Mouse (Mus musculus): ENCODE measurements around the gene Hspb11. TPM values are rescaled to one million over a fixed set of nuclear protein-coding genes. Genes with fewer than 3 reads are reported as not detected.

The Hspb11 gene
- polyA plus RNA-seq, 1 experiment from 2014 or later: 6.4 TPM

GRCm38 (mm10) chr4:107298071-107298606, 44.7 kb downstream of the Hspb11 start:
- 58% methylated on average over 8 of the region's 8 CpGs for WGBS (ENCODE audit: insufficient replicate concordance)
- H3K9ac ChIP-seq (ENCODE audit: low read depth, low read length): no peak overlapping the region

GRCm38 (mm10) chr4:107299779-107300340, 46.5 kb downstream of the Hspb11 start:
- no peak overlapping the region for H3K4me3 ChIP-seq (ENCODE audit: low read depth, low read length)
- 74% methylated on average over 7 of the region's 7 CpGs for WGBS (ENCODE audit: insufficient replicate concordance)
- no peak overlapping the region for H3K9ac ChIP-seq (ENCODE audit: low read depth, low read length)
- no peak for ATAC-seq (ENCODE audit: low read depth)
- no peak overlapping the region for H3K27ac ChIP-seq (ENCODE audit: low read length)
- H3K4me2 ChIP-seq (ENCODE audit: low read depth, low read length): no peak overlapping the region
- no peaks in the 10 kb centered on the region for H3K36me3 ChIP-seq (ENCODE audit: control insufficient read depth, insufficient read depth)
- no peaks in the 10 kb centered on the region for H3K9me3 ChIP-seq (replicated peaks; ENCODE audit: control insufficient read depth, low read length)
- H3K27me3 ChIP-seq (ENCODE audit: control insufficient read depth, insufficient read depth, low read depth, low read length): no peaks in the 10 kb centered on the region
- H3K4me1 ChIP-seq (ENCODE audit: control insufficient read depth, low read depth, low read length): peaks cover 6% of the 10 kb centered on the region

More at GRCm38 (mm10) chr4:107298071-107298606, 44.7 kb downstream of the Hspb11 start:
- no peak for ATAC-seq (ENCODE audit: low read depth)
- H3K27me3 ChIP-seq (ENCODE audit: control insufficient read depth, insufficient read depth, low read depth, low read length): no peaks in the 10 kb centered on the region
- H3K27ac ChIP-seq (ENCODE audit: low read length): no peak overlapping the region
- H3K36me3 ChIP-seq (ENCODE audit: control insufficient read depth, insufficient read depth): no peaks in the 10 kb centered on the region
- H3K9me3 ChIP-seq (replicated peaks; ENCODE audit: control insufficient read depth, low read length): no peaks in the 10 kb centered on the region
- peaks cover 6% of the 10 kb centered on the region for H3K4me1 ChIP-seq (ENCODE audit: control insufficient read depth, low read depth, low read length)
- H3K4me3 ChIP-seq (ENCODE audit: low read depth, low read length): no peak overlapping the region
- H3K4me2 ChIP-seq (ENCODE audit: low read depth, low read length): no peak overlapping the region

GRCm38 (mm10) chr4:107300371-107300770, 47.0 kb downstream of the Hspb11 start:
- Histone ChIP-seq H3K27ac (ENCODE audit: low read length) (no peak overlapping the region), H3K4me3 (ENCODE audit: low read depth, low read length) (no peak overlapping the region), H3K9ac (ENCODE audit: low read depth, low read length) (no peak overlapping the region), H3K9me3 (replicated peaks; ENCODE audit: control insufficient read depth, low read length) (no peaks in the 10 kb centered on the region), H3K27me3 (ENCODE audit: control insufficient read depth, insufficient read depth, low read depth, low read length) (no peaks in the 10 kb centered on the region), H3K4me1 (ENCODE audit: control insufficient read depth, low read depth, low read length) (peaks cover 6% of the 10 kb centered on the region), H3K36me3 (ENCODE audit: control insufficient read depth, insufficient read depth) (no peaks in the 10 kb centered on the region), H3K4me2 (ENCODE audit: low read depth, low read length) (no peak overlapping the region)
- 46% methylated on average over 4 of the region's 4 CpGs for WGBS (ENCODE audit: insufficient replicate concordance)
- ATAC-seq (ENCODE audit: low read depth): no peak

GRCm38 (mm10) chr4:107300902-107301555, 47.6 kb downstream of the Hspb11 start:
- peaks cover 6% of the 10 kb centered on the region for H3K4me1 ChIP-seq (ENCODE audit: control insufficient read depth, low read depth, low read length)
- no peak overlapping the region for H3K4me2 ChIP-seq (ENCODE audit: low read depth, low read length)
- H3K27me3 ChIP-seq (ENCODE audit: control insufficient read depth, insufficient read depth, low read depth, low read length): peaks cover 3% of the 10 kb centered on the region; the same call in 1 of the 2 replicates
- no peak for ATAC-seq (ENCODE audit: low read depth)
- H3K9me3 ChIP-seq (replicated peaks; ENCODE audit: control insufficient read depth, low read length): no peaks in the 10 kb centered on the region
- 79% methylated on average over 1 of the region's 1 CpGs for WGBS (ENCODE audit: insufficient replicate concordance)
- H3K4me3 ChIP-seq (ENCODE audit: low read depth, low read length): no peak overlapping the region
- H3K9ac ChIP-seq (ENCODE audit: low read depth, low read length): no peak overlapping the region
- no peak overlapping the region for H3K27ac ChIP-seq (ENCODE audit: low read length)
- H3K36me3 ChIP-seq (ENCODE audit: control insufficient read depth, insufficient read depth): no peaks in the 10 kb centered on the region

GRCm38 (mm10) chr4:107302221-107302620, 48.8 kb downstream of the Hspb11 start:
- H3K9me3 ChIP-seq (replicated peaks; ENCODE audit: control insufficient read depth, low read length): no peaks in the 10 kb centered on the region
- H3K27me3 ChIP-seq (ENCODE audit: control insufficient read depth, insufficient read depth, low read depth, low read length): peaks cover 3% of the 10 kb centered on the region; the same call in 1 of the 2 replicates
- H3K4me2 ChIP-seq (ENCODE audit: low read depth, low read length): no peak overlapping the region
- peaks cover 6% of the 10 kb centered on the region for H3K4me1 ChIP-seq (ENCODE audit: control insufficient read depth, low read depth, low read length)
- no peaks in the 10 kb centered on the region for H3K36me3 ChIP-seq (ENCODE audit: control insufficient read depth, insufficient read depth)
- no peak overlapping the region for H3K9ac ChIP-seq (ENCODE audit: low read depth, low read length)
- ATAC-seq (ENCODE audit: low read depth): no peak
- 63% methylated on average over 9 of the region's 9 CpGs for WGBS (ENCODE audit: insufficient replicate concordance)
- no peak overlapping the region; the same call in 1 of the 2 replicates for H3K27ac ChIP-seq (ENCODE audit: low read length)
- H3K4me3 ChIP-seq (ENCODE audit: low read depth, low read length): no peak overlapping the region

GRCm38 (mm10) chr4:107302832-107303231, 49.4 kb downstream of the Hspb11 start:
- no peak overlapping the region for H3K4me2 ChIP-seq (ENCODE audit: low read depth, low read length)
- no peaks in the 10 kb centered on the region for H3K9me3 ChIP-seq (replicated peaks; ENCODE audit: control insufficient read depth, low read length)
- peak overlapping the region; percentile 15 for H3K27ac ChIP-seq (ENCODE audit: low read length)
- H3K4me1 ChIP-seq (ENCODE audit: control insufficient read depth, low read depth, low read length): peaks cover 6% of the 10 kb centered on the region
- peak; percentile 76 for ATAC-seq (ENCODE audit: low read depth)
- WGBS (ENCODE audit: insufficient replicate concordance): 40% methylated on average over 4 of the region's 4 CpGs
- no peak overlapping the region for H3K4me3 ChIP-seq (ENCODE audit: low read depth, low read length)
- no peaks in the 10 kb centered on the region for H3K36me3 ChIP-seq (ENCODE audit: control insufficient read depth, insufficient read depth)
- no peak overlapping the region for H3K9ac ChIP-seq (ENCODE audit: low read depth, low read length)
- H3K27me3 ChIP-seq (ENCODE audit: control insufficient read depth, insufficient read depth, low read depth, low read length): peaks cover 3% of the 10 kb centered on the region; the same call in 1 of the 2 replicates

GRCm38 (mm10) chr4:107303531-107303930, 50.1 kb downstream of the Hspb11 start:
- ATAC-seq (ENCODE audit: low read depth): no peak
- no peak overlapping the region; the same call in 1 of the 2 replicates for H3K27ac ChIP-seq (ENCODE audit: low read length)
- 46% methylated on average over 3 of the region's 3 CpGs for WGBS (ENCODE audit: insufficient replicate concordance)
- H3K36me3 ChIP-seq (ENCODE audit: control insufficient read depth, insufficient read depth): no peaks in the 10 kb centered on the region
- H3K4me3 ChIP-seq (ENCODE audit: low read depth, low read length): no peak overlapping the region
- no peaks in the 10 kb centered on the region for H3K9me3 ChIP-seq (replicated peaks; ENCODE audit: control insufficient read depth, low read length)
- peaks cover 3% of the 10 kb centered on the region; the same call in 1 of the 2 replicates for H3K27me3 ChIP-seq (ENCODE audit: control insufficient read depth, insufficient read depth, low read depth, low read length)
- no peak overlapping the region for H3K9ac ChIP-seq (ENCODE audit: low read depth, low read length)
- H3K4me1 ChIP-seq (ENCODE audit: control insufficient read depth, low read depth, low read length): peaks cover 6% of the 10 kb centered on the region
- H3K4me2 ChIP-seq (ENCODE audit: low read depth, low read length): no peak overlapping the region

GRCm38 (mm10) chr4:107306966-107307365, 53.6 kb downstream of the Hspb11 start, which contains the start of gene Dio1:
Dio1 (minus strand) TSS chr4:107307169.
- no peaks in the 10 kb centered on the region for H3K36me3 ChIP-seq (ENCODE audit: control insufficient read depth, insufficient read depth)
- ATAC-seq (ENCODE audit: low read depth): no peak

More at GRCm38 (mm10) chr4:107306966-107307365, 53.6 kb downstream of the Hspb11 start, which contains the start of gene Dio1:
- Histone ChIP-seq H3K9ac (ENCODE audit: low read depth, low read length) (no peak within 1 kb of the TSS), H3K4me1 (ENCODE audit: control insufficient read depth, low read depth, low read length) (peaks cover 3% of the 10 kb centered on the region), H3K4me3 (ENCODE audit: low read depth, low read length) (no peak within 1 kb of the TSS), H3K27ac (ENCODE audit: low read length) (no peak within 1 kb of the TSS), H3K27me3 (ENCODE audit: control insufficient read depth, insufficient read depth, low read depth, low read length) (peaks cover 3% of the 10 kb centered on the region; the same call in 1 of the 2 replicates), H3K9me3 (replicated peaks; ENCODE audit: control insufficient read depth, low read length) (no peaks in the 10 kb centered on the region), H3K4me2 (ENCODE audit: low read depth, low read length) (no peak within 1 kb of the TSS)
- WGBS (ENCODE audit: insufficient replicate concordance): 45% methylated on average over 6 of the region's 6 CpGs
